Mouse (Mus musculus): ENCODE results near the gene Lims1.

DNA sequence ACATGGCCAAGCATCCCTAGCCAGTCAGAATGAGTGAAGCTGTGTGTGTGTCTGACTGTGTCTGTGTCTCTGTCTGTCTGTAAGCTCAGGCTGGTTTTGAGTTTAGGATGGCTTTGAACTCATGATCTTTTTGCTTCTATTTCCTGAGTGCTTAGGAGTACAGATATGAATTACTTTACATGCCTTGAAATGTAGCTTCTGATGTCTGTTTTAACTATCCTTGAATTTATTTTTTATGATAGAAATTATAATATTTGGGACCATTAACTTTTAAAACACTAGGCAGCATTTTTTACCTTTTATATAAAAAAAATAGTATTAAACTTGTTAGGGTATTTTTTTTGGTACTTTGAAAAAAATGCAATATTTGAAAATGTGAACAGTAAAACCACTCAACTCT lies 128.3 kb downstream of the Lims1 start:
- TF ChIP-seq CTCF (IDR thresholded peaks at IDR 0.05; ENCODE audit: low read depth) (no peak), EP300 (IDR thresholded peaks at IDR 0.05; ENCODE audit: low read depth) (no peak)

All from heart, postnatal 0 days (tissue).